Mouse (Mus musculus) hindbrain, embryonic 15.5 days (tissue): ENCODE measurements around the gene Grn. TPM values are rescaled to one million over a fixed set of nuclear protein-coding genes. Genes with fewer than 3 reads are reported as not detected.
"Not testable (repeated sequence)": the region's sequence is repeated elsewhere in the genome, so short reads cannot be mapped to it uniquely, and the experiment has no call there.

Experiments used
- ATAC-seq: fragments of 200-750 bp; cut with Nextera tagmentation; 2 replicates; pipeline ENCODE4 v1.8.0; 2017; ENCODE audit warnings: low read depth, moderate number of reproducible peaks, moderate TSS enrichment; ENCODE audit not compliant: low FRiP score
- H3K27ac ChIP-seq: fragments of 300-500 bp; sonication (generic); replicated peaks from 2 replicates; pipeline ENCODE4 v1.5.1; 2015; ENCODE audit warnings: mild to moderate bottlenecking, inconsistent platforms
- H3K27me3 ChIP-seq: fragments of 300-500 bp; sonication (generic); 2 replicates; pipeline ENCODE4 v1.6.1; 2015; ENCODE audit warnings: control low read depth, inconsistent platforms
- H3K36me3 ChIP-seq: fragments of 300-500 bp; sonication (generic); 2 replicates; pipeline ENCODE4 v1.6.1; 2015; ENCODE audit warnings: control low read depth, inconsistent platforms
- H3K4me1 ChIP-seq: fragments of 300-500 bp; sonication (generic); replicated peaks from 2 replicates; pipeline ENCODE4 v1.6.1; 2015; ENCODE audit warnings: control low read depth, inconsistent platforms
- H3K4me2 ChIP-seq: fragments of 300-500 bp; sonication (generic); 2 replicates; pipeline ENCODE4 v1.6.1; 2015; ENCODE audit warnings: moderate library complexity, mild to moderate bottlenecking, inconsistent platforms
- H3K4me3 ChIP-seq: fragments of 300-500 bp; sonication (generic); 2 replicates; pipeline ENCODE4 v1.5.1; 2015; ENCODE audit warnings: mild to moderate bottlenecking, inconsistent platforms
- H3K9ac ChIP-seq: fragments of 300-500 bp; sonication (generic); 2 replicates; pipeline ENCODE4 v1.6.1; 2015; ENCODE audit warnings: inconsistent platforms
- H3K9me3 ChIP-seq: fragments of 300-500 bp; sonication (generic); 2 replicates; pipeline ENCODE4 v1.6.1; 2016; ENCODE audit warnings: control low read depth, inconsistent platforms
- WGBS: fragments of 180-500 bp; shearing (Covaris S2); methylation state at CpG from one replicate; pipeline ENCODE4 v1.1.7; 2015; 5-methylcytosine and 5-hydroxymethylcytosine counted together
- polyA plus RNA-seq: library from polyadenylated mRNA; unstranded; fragments of >200 nt; fragmentation: Nextera tagmentation; extraction: Ambion mirVana; gene quantifications from 2 replicates; pipeline ENCODE4 v1.2.1, GENCODE M21; 2015

Gene Grn
- polyA plus RNA-seq: 85.7 and 85.9 TPM in 2 replicates

- Histone ChIP-seq H3K4me3 (peak within 1 kb of the TSS; percentile 72), H3K4me2 (peak within 1 kb of the TSS; percentile 95), H3K27ac (peak within 1 kb of the TSS; percentile 69), H3K27me3 (no peaks in the 10 kb centered on the region), H3K9me3 (no peaks in the 10 kb centered on the region), H3K36me3 (peaks cover 8% of the 10 kb centered on the region; the same call in 1 of the 2 replicates), H3K4me1 (peaks cover 31% of the 10 kb centered on the region), H3K9ac (peak within 1 kb of the TSS; percentile 63)
- under 1% methylated on average over 29 of the region's 29 CpGs for WGBS
- peak; percentile 91 for ATAC-seq
These were observed at the start of gene Grn for GRCm38 (mm10) chr11:102430121-102431017. TSS of gene Grn (plus strand) at chr11:102430315.

GRCm38 (mm10) chr11:102381341-102382100, 48.6 kb upstream of the Grn start:
- H3K27ac ChIP-seq: no peak overlapping the region
- H3K4me3 ChIP-seq: no peak overlapping the region
- ATAC-seq: no peak
- 20% methylated on average over 4 of the region's 4 CpGs for WGBS
- H3K9ac ChIP-seq: no peak overlapping the region
- H3K36me3 ChIP-seq: no peaks in the 10 kb centered on the region
- H3K4me2 ChIP-seq: no peak overlapping the region
- no peaks in the 10 kb centered on the region; the same call in 1 of the 2 replicates for H3K9me3 ChIP-seq
- H3K27me3 ChIP-seq: no peaks in the 10 kb centered on the region
- peaks cover 2% of the 10 kb centered on the region for H3K4me1 ChIP-seq

- no peak for ATAC-seq
- no peaks in the 10 kb centered on the region for H3K4me1 ChIP-seq
- H3K9ac ChIP-seq: no peak overlapping the region
- no peaks in the 10 kb centered on the region; the same call in 1 of the 2 replicates for H3K9me3 ChIP-seq
- no peaks in the 10 kb centered on the region for H3K36me3 ChIP-seq
- H3K27ac ChIP-seq: no peak overlapping the region
- WGBS: 96% methylated on average over 3 of the region's 3 CpGs
- no peak overlapping the region for H3K4me2 ChIP-seq
- H3K27me3 ChIP-seq: no peaks in the 10 kb centered on the region
- H3K4me3 ChIP-seq: no peak overlapping the region
These were observed 47.3 kb upstream of the Grn start for GRCm38 (mm10) chr11:102382794-102383193.

- Histone ChIP-seq H3K36me3 (no peaks in the 10 kb centered on the region), H3K27ac (no peak overlapping the region), H3K9ac (no peak overlapping the region), H3K4me2 (no peak overlapping the region), H3K27me3 (no peaks in the 10 kb centered on the region), H3K9me3 (no peaks in the 10 kb centered on the region; the same call in 1 of the 2 replicates), H3K4me1 (no peaks in the 10 kb centered on the region), H3K4me3 (no peak overlapping the region)
- WGBS: 94% methylated on average over 1 of the region's 1 CpGs
- ATAC-seq: no peak
These were observed 46.6 kb upstream of the Grn start for GRCm38 (mm10) chr11:102383365-102384136.

GRCm38 (mm10) chr11:102384418-102384817, 45.7 kb upstream of the Grn start:
- H3K4me2 ChIP-seq: no peak overlapping the region
- no peak overlapping the region for H3K4me3 ChIP-seq
- H3K9me3 ChIP-seq: no peaks in the 10 kb centered on the region
- WGBS: 74% methylated on average over 2 of the region's 2 CpGs
- H3K36me3 ChIP-seq: no peaks in the 10 kb centered on the region
- no peaks in the 10 kb centered on the region for H3K27me3 ChIP-seq
- H3K9ac ChIP-seq: no peak overlapping the region
- H3K4me1 ChIP-seq: no peaks in the 10 kb centered on the region
- ATAC-seq: no peak
- no peak overlapping the region for H3K27ac ChIP-seq

GRCm38 (mm10) chr11:102385075-102385474, 45.0 kb upstream of the Grn start:
- Histone ChIP-seq H3K9me3 (no peaks in the 10 kb centered on the region), H3K4me1 (no peaks in the 10 kb centered on the region), H3K4me3 (no peak overlapping the region), H3K9ac (no peak overlapping the region), H3K4me2 (no peak overlapping the region), H3K27me3 (no peaks in the 10 kb centered on the region), H3K36me3 (no peaks in the 10 kb centered on the region), H3K27ac (no peak overlapping the region)
- 62% methylated on average over 4 of the region's 4 CpGs for WGBS
- no peak for ATAC-seq

- Histone ChIP-seq H3K4me3 (no peak overlapping the region), H3K4me2 (no peak overlapping the region), H3K9ac (no peak overlapping the region), H3K27me3 (no peaks in the 10 kb centered on the region), H3K4me1 (no peaks in the 10 kb centered on the region), H3K9me3 (no peaks in the 10 kb centered on the region), H3K27ac (no peak overlapping the region), H3K36me3 (no peaks in the 10 kb centered on the region)
- no peak for ATAC-seq
- WGBS: 66% methylated on average over 5 of the region's 5 CpGs
These were observed 44.0 kb upstream of the Grn start for GRCm38 (mm10) chr11:102386121-102386520.

- not testable (repeated sequence) for H3K4me2 ChIP-seq, H3K36me3 ChIP-seq, H3K4me3 ChIP-seq, H3K27ac ChIP-seq, H3K9ac ChIP-seq, ATAC-seq, H3K9me3 ChIP-seq, H3K27me3 ChIP-seq
- H3K4me1 ChIP-seq: peaks cover 17% of the 10 kb centered on the region
- 84% methylated on average over 4 of the region's 5 CpGs for WGBS
These were observed 40.7 kb upstream of the Grn start for GRCm38 (mm10) chr11:102389436-102389835.

- no peaks in the 10 kb centered on the region for H3K9me3 ChIP-seq
- peak; percentile 49 for ATAC-seq
- 20% methylated on average over 15 of the region's 15 CpGs for WGBS
These were observed 37.5 kb upstream of the Grn start for GRCm38 (mm10) chr11:102392441-102393237.

GRCm38 (mm10) chr11:102393238-102393634, 36.9 kb upstream of the Grn start, which contains the start of gene Rundc3a:
TSS of gene Rundc3a (plus strand) at chr11:102393403.
- H3K4me3 ChIP-seq: peak within 1 kb of the TSS; percentile 90
- H3K27me3 ChIP-seq: no peaks in the 10 kb centered on the region
- 0% methylated on average over 31 of the region's 34 CpGs for WGBS
- H3K9ac ChIP-seq: peak within 1 kb of the TSS; percentile 81
- ATAC-seq: peak; percentile 92
- H3K9me3 ChIP-seq: no peaks in the 10 kb centered on the region
- H3K27ac ChIP-seq: peak within 1 kb of the TSS; percentile 98
- H3K4me2 ChIP-seq: peak within 1 kb of the TSS; percentile 96
- H3K4me1 ChIP-seq: peaks cover 53% of the 10 kb centered on the region
- H3K36me3 ChIP-seq: no peaks in the 10 kb centered on the region

More at GRCm38 (mm10) chr11:102392441-102393237, 37.5 kb upstream of the Grn start:
- Histone ChIP-seq H3K4me2 (peak overlapping the region; percentile 96), H3K27me3 (no peaks in the 10 kb centered on the region), H3K4me3 (peak overlapping the region; percentile 90), H3K27ac (peak overlapping the region; percentile 98), H3K9ac (peak overlapping the region; percentile 81), H3K4me1 (peaks cover 49% of the 10 kb centered on the region), H3K36me3 (no peaks in the 10 kb centered on the region)
